Mouse (Mus musculus): Measurements from ENCODE around the gene Rnase13.

Rnase13 gene

GRCm38 (mm10) chr14:51877517-51877916, 45.1 kb downstream of the Rnase13 start:
- DNase-seq (ENCODE audit: low spot score) = no peak

- no peak for DNase-seq (ENCODE audit: low spot score)
These were observed 50.8 kb downstream of the Rnase13 start for GRCm38 (mm10) chr14:51871741-51872140.
